Mouse (Mus musculus) G1E-ER4 (cell line): ENCODE measurements around the gene Nkx6-1. TPM values are rescaled to one million over a fixed set of nuclear protein-coding genes. Genes with fewer than 3 reads are reported as not detected.

Experiments used
- GATA1 ChIP-seq: IDR thresholded peaks from one replicate; pipeline ENCODE4 v1.8.0; 2012; ENCODE audit warnings: low read length, inconsistent platforms
- polyA plus RNA-seq: library from polyadenylated mRNA; stranded (reverse); fragments of >175 nt; gene quantifications from 2 replicates; pipeline ENCODE4 v1.2.3, GENCODE M21; 2012

Gene Nkx6-1
- polyA plus RNA-seq, 1 experiment, result not detected

DNA sequence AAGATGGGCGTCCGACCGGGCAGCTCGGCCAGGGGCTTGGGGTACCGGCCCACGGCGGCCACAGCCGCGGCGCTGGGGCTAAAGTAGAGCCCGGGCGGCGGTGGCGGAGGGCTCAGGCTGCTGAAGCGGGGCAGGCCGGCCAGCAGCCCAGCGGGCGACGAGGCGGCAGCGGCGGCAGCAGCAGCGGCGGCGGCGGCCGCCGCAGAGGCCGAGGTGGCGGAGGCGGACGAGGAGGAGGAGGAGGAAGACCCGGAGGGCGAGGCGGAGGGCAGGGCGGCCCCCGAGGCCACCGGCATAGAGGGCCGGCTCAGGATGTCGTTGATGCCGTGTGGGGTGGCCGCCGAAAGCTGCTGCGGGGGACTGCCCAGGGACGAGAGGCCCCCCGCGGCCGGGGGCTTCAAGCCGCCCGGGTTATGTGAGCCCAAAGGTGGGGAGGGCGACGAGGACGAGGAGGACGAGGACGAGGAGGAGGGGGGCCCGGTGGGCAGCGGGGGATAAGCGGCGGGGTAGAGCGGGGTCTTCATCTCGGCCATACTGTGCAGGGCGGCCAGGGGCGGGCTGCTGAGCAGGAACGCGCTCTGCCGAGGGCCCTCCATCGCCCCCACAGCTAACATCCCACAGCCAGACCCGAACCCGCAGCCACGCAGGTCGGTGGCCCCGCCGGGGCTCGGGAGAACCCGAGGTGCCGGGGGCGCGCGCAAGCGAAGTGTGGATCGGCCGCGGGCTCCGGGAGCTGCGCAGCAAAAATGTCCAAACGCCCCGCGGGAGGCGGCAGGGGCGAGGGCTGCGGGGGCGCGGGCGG, 974 bp downstream of the Nkx6-1 start:
- TF ChIP-seq GATA1, result no peak

DNA sequence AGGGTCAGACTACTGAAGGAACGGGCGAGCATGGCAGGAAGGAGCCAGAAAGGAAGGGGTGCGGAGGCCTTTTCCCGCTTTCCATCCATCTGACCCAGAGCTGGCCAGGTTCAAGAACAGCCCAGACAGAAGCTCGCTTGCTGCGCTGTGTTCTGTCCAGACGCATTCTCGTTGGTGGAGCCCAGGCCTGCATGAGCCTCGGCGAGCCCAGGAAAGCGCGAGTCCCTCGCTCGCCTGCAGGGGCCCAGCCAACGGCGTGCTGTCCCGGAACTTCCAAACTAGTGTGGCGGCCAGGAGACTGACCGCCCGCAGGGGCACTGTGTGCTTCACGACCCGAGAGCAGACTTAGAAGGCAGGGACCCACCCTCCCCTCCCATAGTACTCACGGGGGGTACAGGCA, 1.6 kb downstream of the Nkx6-1 start:
- TF ChIP-seq GATA1, result no peak

DNA sequence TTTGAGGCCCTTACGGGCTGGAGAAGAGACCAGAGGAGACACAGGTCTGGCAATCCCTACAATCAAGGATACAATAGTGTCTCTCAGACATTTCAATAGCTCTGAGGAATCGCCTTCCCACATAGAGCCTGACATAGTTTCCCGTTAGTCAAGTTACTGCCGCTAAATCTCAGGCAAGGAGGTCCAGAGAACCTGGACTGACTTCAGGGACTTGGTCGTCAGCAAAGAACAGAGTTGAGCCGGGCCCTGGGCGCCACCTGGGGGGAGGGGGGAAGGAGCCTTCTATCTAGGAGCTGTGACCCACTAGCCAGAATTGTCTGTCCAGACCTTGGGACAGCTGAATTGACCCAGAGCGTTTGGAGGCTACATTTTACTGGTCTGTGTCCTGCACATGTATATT, 2.3 kb downstream of the Nkx6-1 start:
- no peak for TF ChIP-seq GATA1

DNA sequence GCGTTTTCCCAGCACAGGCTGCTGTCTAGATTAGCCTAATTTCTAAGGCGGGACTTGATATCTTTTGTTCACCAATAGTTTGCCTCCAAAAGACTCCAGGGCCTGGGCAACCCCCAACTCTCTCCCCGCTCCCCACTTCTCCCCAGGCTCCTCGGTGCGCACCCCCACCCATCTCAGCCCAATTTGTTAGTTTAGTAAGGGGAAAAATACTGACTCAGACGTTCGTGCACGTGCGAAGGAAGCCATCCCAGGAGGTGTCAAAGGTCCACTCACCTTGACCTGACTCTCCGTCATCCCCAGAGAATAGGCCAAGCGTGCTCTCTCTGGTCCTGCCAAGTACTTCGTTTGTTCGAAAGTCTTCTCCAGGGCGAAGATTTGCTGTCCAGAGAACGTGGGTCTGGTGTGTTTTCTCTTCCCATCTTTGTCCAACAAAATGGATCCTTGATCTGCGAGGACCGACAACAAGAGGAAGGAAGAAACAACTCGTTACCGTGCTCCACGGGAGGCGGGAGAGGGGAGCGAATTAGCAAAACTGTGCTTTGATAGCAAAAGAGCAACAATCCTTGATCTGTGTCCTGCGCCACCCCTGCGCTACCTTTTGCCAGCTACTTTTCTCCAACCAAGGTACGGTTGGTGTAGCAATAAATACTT, 3.1 kb downstream of the Nkx6-1 start:
- no peak for TF ChIP-seq GATA1

DNA sequence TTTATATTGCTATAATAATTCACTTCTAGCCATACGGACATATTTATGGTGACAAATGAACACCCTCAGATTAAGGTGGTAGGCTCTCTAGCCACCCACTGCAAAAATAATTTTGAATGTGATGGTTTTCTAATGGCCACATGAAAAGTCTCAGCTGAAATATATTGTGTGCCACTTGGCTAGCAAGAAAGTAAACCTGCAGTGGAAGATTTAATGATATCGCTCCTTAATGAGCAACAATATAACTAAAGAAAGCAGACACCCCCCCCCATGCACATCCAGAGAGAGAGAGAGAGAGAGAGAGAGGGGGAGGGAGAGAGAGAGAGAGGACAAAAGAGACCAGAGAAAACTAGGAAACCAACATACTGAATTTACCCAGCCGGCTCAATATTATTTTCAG, 4.1 kb downstream of the Nkx6-1 start:
- TF ChIP-seq GATA1, result no peak

DNA sequence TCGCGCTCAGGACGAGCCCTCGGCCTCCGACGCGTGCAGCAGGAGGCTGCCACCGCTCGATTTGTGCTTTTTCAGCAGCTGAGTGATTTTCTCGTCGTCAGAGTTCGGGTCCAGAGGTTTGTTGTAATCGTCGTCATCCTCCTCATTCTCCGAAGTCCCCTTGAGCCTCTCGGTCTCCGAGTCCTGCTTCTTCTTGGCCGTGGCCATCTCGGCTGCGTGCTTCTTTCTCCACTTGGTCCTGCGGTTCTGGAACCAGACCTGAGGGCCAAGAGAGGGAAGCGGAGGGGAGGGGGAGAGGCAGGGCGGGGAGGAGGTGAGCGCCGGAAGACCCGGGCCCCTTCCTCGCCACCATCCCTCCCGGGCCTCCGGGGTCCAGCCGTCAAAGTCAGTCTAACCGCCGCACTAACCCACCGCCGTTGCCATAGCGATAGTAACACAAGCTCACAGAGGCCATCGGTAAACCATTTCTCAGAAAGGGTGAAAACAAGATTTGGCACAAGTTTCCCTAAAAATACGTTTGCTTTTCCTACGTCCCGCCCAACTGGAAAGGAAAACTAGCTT, 5.3 kb downstream of the Nkx6-1 start:
- no peak for TF ChIP-seq GATA1

DNA sequence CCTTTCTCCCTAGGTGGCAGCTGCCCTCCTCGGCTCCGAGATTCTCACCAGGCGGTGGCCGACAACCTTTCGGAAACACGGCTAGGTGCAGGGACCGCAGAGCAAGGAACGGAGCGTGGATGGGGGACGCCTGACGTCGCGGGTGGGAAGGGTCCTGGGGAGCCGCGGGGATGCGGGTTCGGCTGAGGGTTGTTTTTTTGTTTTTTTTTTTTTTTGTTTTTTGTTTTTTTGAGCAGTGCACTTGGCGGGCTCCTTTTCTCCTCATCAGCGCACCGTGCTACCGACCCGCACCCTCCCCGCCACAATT, 5.9 kb downstream of the Nkx6-1 start:
- no peak for TF ChIP-seq GATA1

DNA sequence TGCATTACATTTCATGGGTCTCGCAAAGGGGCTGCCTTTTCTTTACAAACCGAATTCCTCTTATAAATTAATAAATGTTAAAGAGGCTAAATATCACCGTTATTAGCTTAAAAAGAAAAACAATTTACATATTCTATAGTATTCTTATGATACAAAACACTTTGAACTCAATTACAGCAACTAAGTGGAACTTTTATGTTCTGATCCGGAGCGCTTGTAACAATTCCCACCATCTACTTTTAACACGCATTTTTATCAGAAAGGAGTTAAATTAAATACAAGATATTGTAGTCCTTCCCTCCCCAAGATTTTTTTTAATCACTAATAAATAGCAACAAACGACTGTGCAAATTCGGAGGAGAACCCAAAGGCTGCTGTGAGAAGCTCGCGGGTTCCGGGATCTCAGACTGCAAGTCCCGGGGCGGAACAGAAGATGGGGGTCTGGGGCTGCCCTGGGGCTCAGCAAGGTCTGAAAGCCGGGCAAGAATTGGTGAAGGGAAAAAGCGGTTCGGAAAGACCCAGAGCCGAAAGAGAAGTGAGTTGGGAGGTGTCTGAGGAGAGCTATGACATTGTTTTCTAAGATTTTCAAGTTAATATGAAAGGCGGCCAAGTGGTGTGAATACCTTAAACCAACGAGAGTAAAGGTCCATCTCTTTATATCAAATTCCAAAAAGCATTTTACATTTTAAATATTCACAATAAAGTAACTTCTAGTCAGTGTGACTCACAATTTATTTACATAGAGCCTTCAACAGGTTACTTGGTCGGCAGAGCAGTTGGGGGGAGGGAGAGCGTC, 6.4 kb downstream of the Nkx6-1 start:
- TF ChIP-seq GATA1, result no peak

DNA sequence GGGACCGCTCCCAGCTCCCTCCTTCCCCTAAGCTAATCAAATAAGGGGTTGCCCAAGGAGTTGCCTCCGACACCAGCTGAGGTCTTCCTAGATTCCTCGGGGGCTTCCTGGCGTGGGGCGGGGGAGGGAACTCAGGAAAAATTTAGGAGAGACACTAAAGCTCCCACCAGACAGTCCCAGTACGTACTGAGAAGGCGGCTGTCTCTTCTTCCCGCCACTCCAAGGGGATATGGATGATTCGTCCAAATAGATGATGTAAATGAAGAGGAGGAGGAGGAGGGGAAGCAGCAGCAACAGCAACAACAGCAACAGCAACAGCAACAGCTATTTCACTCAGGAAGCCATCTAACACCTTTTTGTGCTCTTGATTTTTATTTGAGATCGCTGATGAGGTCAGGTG, 7.1 kb downstream of the Nkx6-1 start:
- TF ChIP-seq GATA1, result no peak

DNA sequence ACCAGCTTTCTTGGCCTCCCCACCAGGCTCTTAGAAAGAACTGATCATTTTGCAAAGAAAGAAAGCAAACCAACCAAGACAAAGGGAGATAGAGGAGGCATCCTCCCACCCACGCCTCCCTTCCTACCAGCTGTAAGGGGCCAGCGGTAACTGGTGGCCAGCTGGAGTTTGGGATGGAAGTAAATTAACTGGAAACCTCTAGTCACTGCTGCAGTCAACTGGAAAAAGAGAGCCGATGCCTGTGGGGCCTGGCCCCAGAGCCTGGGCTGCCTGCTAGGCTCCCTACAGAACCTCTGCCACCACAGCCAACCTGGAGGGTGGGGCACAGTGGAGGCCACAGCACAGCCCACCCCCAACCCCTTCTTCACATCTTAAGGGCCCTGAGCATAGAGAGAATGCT, 8.7 kb downstream of the Nkx6-1 start:
- TF ChIP-seq GATA1, result no peak

DNA sequence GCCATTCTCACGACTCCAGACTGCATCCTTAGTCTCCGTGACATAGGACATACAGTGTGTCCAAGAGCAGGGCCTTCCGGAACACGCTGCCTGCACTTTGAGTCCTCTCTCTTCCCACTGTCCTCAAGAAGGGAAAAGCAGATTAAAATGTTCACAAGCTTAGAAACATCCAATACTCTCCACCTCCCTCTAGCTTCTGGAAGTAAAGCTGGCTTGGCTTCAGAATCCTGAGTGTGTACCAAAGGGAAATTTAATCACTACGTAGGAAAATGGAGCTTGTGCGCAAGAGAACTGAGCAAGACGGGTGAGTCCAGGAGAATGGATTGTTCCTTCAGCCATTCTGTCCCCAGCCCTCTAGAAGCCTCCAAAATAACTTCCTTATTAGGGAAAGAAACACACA, 9.4 kb downstream of the Nkx6-1 start:
- no peak for TF ChIP-seq GATA1

DNA sequence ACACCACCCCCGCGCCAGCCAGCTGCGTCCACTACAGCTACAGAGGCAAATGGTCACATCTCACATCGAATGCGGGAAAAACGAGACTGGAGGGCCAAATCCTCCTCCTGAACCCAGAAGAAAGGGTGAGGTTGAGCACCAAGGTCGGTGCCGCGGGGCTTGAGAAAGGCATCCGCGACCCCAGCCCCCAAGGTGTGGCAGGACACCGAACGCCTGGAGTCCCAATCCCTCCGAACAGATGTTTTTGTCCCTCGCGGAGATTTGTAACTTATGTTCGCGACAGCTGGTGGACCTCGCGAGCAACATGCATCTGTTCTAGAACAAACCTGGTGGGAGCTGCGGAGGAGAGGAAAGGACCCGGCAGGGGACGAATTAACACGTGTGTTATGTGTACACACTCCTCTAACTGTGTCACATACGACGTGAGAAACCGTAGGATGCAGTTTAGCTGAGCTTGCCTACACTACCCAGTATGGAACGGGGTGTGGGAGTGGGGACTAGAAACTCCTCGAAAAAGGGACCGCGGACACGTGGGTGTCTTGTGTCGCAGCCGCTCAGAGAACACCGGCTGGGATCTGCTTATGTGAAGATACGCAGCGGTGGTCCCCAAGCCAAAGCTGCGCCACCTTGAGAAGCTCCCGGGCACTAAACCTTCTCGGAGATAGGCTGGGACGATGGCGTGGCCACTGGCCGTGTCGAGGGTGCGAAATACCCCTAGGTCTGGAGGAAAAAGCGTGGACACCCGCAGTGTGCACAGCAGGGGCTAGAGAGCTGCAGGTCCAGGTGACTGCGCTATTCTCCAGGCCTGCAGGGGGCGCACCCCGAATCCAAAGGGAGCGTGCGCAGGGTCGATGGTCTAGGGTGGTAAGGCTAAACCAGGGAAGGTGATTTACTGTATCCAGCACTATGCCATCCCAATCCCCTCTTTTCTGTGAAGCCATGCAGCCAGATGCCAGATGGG, 16.8 kb downstream of the Nkx6-1 start:
- TF ChIP-seq GATA1, result no peak

DNA sequence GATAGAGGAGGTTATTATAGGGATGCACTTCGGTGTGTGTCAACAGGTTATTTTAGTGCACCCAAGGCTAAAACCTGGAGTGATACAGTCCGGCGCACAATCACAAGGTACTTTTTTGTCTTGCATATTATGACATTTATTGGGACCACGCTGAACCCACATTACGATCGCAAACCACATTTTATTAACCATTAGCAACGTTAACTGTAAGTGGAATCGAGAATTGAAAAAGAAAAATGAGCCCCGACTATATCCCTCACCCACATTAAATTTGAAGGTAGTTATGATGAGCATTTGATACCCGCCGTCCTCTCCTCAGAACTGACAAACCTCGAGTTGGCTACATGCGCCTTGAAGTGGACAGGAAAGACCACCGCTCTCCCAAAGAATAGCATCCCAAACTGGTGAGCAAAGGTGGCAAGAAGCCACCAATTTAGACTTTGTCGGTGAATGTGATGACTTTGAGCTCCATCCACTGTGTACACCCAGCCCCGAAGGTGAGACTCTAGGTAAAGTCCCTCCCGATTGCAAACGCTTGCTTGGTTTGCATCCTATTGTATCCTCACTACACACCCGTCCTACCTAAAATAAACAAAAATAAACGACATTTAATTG, 17.7 kb downstream of the Nkx6-1 start:
- TF ChIP-seq GATA1, result no peak

DNA sequence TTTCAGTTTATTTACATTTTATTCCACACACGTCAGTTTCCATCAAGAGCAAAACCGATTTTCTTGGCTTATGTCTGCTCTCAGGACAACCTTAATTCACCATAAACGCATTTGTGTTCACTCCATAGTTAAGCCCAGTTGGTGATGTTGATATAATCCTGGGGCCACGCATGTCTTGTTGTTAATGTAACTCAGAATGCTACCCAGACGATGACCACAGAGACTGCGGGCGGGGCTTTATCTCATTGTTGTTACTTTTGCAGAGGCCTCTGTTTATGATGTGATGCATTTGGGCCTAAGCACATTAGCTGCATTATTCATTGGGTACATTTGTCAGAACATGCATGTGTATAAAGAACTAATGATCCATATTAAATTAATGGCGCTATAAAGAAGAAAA, 19.7 kb downstream of the Nkx6-1 start:
- TF ChIP-seq GATA1, result no peak

DNA sequence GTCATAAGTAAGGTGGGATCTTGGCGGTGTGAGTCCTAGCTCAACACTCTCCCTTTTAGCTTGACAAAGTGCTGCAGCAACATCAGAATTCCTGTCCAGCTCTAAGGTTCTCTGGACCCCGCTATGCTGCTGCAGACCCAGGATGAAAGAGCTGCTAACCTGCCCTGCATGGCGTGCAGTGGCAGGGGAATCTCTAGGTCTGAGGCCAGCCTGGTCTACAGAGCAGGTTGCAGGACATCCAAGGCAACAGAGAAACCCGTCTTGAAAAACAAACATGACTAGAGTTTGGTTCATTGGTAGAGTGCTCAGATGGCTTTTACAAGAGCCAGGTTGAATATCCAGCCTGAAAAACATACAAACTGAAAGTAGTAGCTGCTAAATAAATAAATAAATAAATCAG, 26.7 kb downstream of the Nkx6-1 start:
- TF ChIP-seq GATA1, result no peak

Other genes starting within 250 kb of the Nkx6-1 start
- gene Cds1, start 100.1 kb upstream of the Nkx6-1 start, polyA plus RNA-seq, result not detected in 2 replicates